Mouse (Mus musculus) testis, adult 2 months (tissue): Measurements from ENCODE around the gene Fbxo41. TPM values are rescaled to one million over a fixed set of nuclear protein-coding genes. Genes with fewer than 3 reads are reported as not detected.

ENCODE experiments used
- H3K27ac ChIP-seq: fragments of 200-500 bp; 2 replicates; pipeline ENCODE4 v1.5.1; 2012; ENCODE audit warnings: low read depth, low read length; ENCODE audit not compliant: control insufficient read depth, insufficient read depth
- H3K27me3 ChIP-seq: fragments of 200-500 bp; 2 replicates; pipeline ENCODE4 v1.6.1; 2012; ENCODE audit warnings: mild to moderate bottlenecking, low read length, moderate library complexity; ENCODE audit not compliant: control insufficient read depth, insufficient read depth
- H3K36me3 ChIP-seq: fragments of 200-500 bp; 2 replicates; pipeline ENCODE4 v1.6.1; 2012; ENCODE audit warnings: mild to moderate bottlenecking, low read length; ENCODE audit not compliant: control insufficient read depth, insufficient read depth
- H3K4me1 ChIP-seq: fragments of 200-500 bp; 2 replicates; pipeline ENCODE4 v1.6.1; 2012; ENCODE audit warnings: low read length; ENCODE audit not compliant: control insufficient read depth, insufficient read depth
- H3K4me3 ChIP-seq: fragments of 200-500 bp; 2 replicates; pipeline ENCODE4 v1.5.1; 2012; ENCODE audit warnings: low read depth, mild to moderate bottlenecking, low read length, moderate library complexity, mixed read lengths; ENCODE audit not compliant: control insufficient read depth
- CTCF ChIP-seq: fragments of 200-500 bp; IDR thresholded peaks from 2 replicates; pipeline ENCODE4 v1.5.1; 2012; ENCODE audit warnings: low read depth, mild to moderate bottlenecking, inconsistent platforms, low read length, moderate library complexity; ENCODE audit not compliant: control insufficient read depth, insufficient read depth, insufficient replicate concordance
- POLR2A ChIP-seq: fragments of 200-500 bp; IDR thresholded peaks from 2 replicates; pipeline ENCODE4 v1.6.1; 2012; ENCODE audit warnings: low read depth, mild to moderate bottlenecking, inconsistent platforms, low read length, moderate library complexity; ENCODE audit not compliant: control insufficient read depth
- polyA plus RNA-seq: library from polyadenylated mRNA; depleted of rRNA; stranded (reverse); fragments of >200 nt; gene quantifications from 2 replicates; pipeline ENCODE4 v1.2.3, GENCODE M21; 2012; rRNA removed

Fbxo41 gene
- polyA plus RNA-seq, 1 experiment: 0.52 TPM

- Histone ChIP-seq H3K36me3 (no peaks in the 10 kb centered on the region), H3K4me1 (peaks cover 4% of the 10 kb centered on the region), H3K4me3 (peak overlapping the region; percentile 91), H3K27me3 (no peaks in the 10 kb centered on the region), H3K27ac (no peak overlapping the region)
- TF ChIP-seq POLR2A: no peak
- no peak for TF ChIP-seq CTCF
Observed at GRCm38 (mm10) chr6:85431274-85431841, 71.4 kb downstream of the Fbxo41 start.

GRCm38 (mm10) chr6:85423836-85424379 is 78.9 kb downstream of the Fbxo41 start, which contains the start of gene Noto:
Noto (plus strand) TSS chr6:85423886.
- Histone ChIP-seq H3K4me1 (no peaks in the 10 kb centered on the region), H3K4me3 (no peak within 1 kb of the TSS), H3K27ac (no peak within 1 kb of the TSS), H3K36me3 (no peaks in the 10 kb centered on the region), H3K27me3 (no peaks in the 10 kb centered on the region)
- TF ChIP-seq CTCF: no peak
- no peak for TF ChIP-seq POLR2A

Other genes starting within 250 kb of the Fbxo41 start
- 0.80 and 1.1 TPM in 2 replicates for gene Sfxn5, start 169.6 kb downstream of the Fbxo41 start, polyA plus RNA-seq
- gene Rab11fip5, start 128.4 kb downstream of the Fbxo41 start, polyA plus RNA-seq: 160 and 184 TPM in 2 replicates
- gene Noto, start 79.1 kb downstream of the Fbxo41 start, polyA plus RNA-seq: not detected in 2 replicates
- 10.2 TPM in 2 replicates for gene Smyd5, start 71.0 kb downstream of the Fbxo41 start, polyA plus RNA-seq
- 496 and 501 TPM in 2 replicates for gene Cct7, start 51.5 kb downstream of the Fbxo41 start, polyA plus RNA-seq
- gene Pradc1, start 51.0 kb downstream of the Fbxo41 start, polyA plus RNA-seq: 20.7 and 21.5 TPM in 2 replicates
- 1.8 and 2.0 TPM in 2 replicates for gene Egr4, start 10.6 kb upstream of the Fbxo41 start, polyA plus RNA-seq
- gene Alms1, start 84.5 kb upstream of the Fbxo41 start, polyA plus RNA-seq: 11.6 and 13.5 TPM in 2 replicates
- 0.09 and 0.37 TPM in 2 replicates for gene Nat8f7, start 210.2 kb upstream of the Fbxo41 start, polyA plus RNA-seq